Mouse (Mus musculus): ENCODE measurements around the gene Pdxk.

Pdxk gene

GRCm38 (mm10) chr10:78458348-78459111 lies 6.2 kb downstream of the Pdxk start:
- in situ Hi-C loops (cut with MboI) = no loop called here

GRCm38 (mm10) chr10:78457495-78458347 lies 7.1 kb downstream of the Pdxk start:
- in situ Hi-C loops (cut with MboI) = no loop called here

DNA sequence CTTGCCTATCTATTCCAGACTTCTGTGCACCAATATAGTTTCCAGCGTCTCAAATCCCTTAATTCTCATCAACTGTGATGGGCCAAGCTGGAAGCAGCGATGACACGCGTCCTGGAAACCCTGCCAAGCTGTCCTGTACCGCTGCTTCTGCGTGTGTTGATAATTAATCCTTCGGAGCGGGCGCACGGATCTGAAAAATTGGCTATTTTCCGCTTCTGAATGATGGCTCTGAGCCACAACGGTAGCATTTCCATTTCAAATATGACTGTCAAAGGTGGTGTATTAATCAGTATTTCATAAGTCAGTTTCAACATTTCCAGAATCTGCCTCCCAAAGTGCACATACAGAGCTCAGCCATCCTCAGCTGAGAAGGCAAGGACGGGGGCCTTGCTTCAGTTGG lies 8.1 kb downstream of the Pdxk start:
- in situ Hi-C loops (cut with MboI) = no loop called here

DNA sequence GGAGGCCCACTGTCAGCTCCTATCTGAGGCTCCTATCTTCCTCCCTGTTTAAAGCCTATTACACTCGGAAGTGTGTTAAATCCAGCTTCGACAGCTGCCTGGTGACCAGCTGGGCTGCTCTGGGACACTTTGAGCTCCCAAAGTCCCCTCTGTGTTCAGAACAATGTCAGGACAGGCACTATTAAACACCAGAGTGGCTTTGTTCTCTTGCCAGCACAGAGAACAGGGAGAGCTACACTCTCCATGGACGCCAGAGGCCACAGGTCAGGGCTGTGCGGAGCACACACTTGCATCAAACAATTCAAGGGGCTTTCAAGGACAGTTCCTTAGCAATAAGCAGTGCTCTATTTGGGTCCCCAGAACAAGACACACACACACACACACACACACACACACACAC lies 12.1 kb downstream of the Pdxk start:
- in situ Hi-C loops (cut with MboI) = no loop called here

GRCm38 (mm10) chr10:78450761-78451160 lies 14.0 kb downstream of the Pdxk start:
- in situ Hi-C loops (cut with MboI) = no loop called here

GRCm38 (mm10) chr10:78447396-78447795 lies 17.4 kb downstream of the Pdxk start:
- in situ Hi-C loops (cut with MboI) = no loop called here

DNA sequence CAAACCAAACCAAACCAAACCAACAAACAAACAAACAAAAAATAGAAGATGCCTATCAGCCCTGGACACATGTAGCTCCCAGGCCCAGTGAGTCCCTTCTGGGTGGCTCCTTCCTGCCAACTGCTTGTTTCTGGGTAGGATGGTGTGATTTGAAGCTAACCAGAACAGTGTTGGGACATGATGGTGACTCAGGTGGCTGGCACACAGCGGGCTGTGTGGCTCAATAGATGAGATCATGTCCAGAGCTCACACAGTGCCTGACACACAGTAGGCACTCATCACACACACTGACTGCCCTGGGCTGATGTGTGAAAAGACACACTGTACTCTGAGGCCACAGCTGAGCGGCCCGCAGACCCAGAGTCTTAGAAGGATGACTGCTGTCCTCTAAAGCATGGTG lies 18.6 kb downstream of the Pdxk start:
- in situ Hi-C loops (cut with MboI) = no loop called here

DNA sequence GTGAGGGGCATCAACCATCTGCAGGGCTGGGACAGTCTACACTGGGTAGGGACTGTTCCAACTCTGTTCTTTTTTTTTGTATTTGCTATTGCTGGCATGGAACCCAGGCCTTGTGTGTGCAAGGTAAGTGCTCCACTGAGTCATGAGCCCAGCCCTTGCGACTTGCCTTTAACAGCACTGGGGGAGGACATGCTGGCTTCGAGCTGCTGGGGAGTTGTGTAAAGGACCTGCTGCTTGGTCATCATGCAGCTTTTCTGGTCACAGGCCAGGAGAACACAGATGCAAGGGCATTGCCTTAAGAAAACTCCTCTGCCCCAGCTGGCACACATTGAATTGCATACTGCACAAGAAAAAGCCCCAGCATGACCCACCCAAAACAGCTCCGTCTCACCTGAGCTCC lies 22.5 kb downstream of the Pdxk start:
- in situ Hi-C loops (cut with MboI) = no loop called here

DNA sequence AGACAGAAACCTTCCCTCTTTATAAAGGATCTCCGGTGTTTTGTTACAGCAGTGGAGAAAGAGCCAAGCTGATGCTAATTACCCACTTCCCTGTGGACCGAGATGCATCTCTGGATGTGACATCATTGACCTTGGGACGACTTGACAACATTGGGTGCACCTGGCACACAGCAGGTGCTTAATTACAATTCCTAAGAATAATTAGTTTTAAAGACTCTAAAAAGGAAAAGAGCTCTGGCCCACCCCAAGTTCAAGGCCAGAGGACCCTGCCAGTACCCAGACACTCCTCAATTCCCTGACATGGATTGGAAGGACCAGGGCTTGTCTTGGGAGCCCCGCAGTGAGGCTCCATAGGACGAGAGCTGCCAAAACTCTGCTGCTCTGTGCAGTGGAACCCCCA lies 23.2 kb downstream of the Pdxk start:
- in situ Hi-C loops (cut with MboI) = no loop called here

- in situ Hi-C loops (cut with MboI) = no loop called here
Measured at GRCm38 (mm10) chr10:78440812-78441211, 24.0 kb downstream of the Pdxk start.

DNA sequence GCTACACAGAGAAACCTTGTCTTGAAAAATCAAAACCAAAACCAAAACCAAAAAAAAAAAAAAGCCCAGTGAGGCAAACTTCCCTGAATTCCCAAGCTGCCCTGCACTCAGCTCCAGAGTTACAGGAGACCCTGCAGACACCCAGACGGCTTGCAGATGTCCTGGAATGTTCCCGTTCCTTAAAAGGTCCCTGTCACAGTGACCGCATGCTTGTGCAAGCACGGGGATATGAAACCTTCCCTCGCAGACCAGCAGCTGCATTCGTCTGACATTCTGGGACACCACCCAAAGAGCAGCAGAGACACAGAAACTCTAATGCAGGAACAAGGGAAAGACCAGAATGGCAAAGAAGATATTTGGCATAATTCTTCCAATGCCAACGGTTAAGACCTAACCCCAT lies 24.8 kb downstream of the Pdxk start:
- in situ Hi-C loops (cut with MboI) = no loop called here

DNA sequence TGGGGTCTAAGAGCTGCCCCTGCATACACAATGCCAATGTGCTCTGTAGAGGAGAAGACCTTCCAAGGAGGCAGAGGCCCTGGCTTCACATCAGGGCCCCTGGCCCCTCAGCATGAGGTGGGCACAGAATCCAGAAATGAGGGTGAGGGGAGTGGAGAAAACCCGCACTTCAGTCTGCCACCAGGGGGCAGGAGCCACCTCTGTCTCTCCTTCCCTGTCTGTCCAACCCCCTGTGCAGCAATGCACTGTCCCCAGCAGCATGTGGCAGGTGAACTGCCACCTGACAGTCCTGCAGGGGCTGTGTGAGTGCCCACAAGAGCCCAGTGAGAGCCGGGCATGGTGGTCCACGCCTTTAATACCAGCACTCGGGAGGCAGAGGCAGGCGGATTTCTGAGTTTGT lies 25.2 kb downstream of the Pdxk start:
- in situ Hi-C loops (cut with MboI) = no loop called here

GRCm38 (mm10) chr10:78438094-78438493 lies 26.7 kb downstream of the Pdxk start:
- in situ Hi-C loops (cut with MboI) = no loop called here

DNA sequence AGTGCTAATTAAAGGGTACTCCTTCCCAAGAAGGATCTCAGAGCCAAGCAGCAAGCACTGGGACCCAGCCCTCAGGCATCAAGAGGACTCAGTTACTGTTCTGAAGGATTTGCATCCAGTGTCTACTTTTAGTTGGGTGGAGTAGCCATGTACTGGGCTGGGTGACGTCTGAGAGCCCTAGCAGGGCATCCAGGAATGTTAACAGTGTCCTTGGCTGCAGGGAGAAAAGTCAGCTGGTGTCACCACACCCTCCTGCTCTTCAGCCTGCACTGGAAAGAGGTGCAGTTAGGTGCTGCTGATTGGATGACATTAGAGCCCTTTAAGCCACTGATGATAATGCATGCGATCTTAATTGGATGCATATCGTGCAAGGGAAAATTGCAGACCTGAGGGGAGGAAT lies 31.9 kb downstream of the Pdxk start:
- in situ Hi-C loops (cut with MboI) = no loop called here

DNA sequence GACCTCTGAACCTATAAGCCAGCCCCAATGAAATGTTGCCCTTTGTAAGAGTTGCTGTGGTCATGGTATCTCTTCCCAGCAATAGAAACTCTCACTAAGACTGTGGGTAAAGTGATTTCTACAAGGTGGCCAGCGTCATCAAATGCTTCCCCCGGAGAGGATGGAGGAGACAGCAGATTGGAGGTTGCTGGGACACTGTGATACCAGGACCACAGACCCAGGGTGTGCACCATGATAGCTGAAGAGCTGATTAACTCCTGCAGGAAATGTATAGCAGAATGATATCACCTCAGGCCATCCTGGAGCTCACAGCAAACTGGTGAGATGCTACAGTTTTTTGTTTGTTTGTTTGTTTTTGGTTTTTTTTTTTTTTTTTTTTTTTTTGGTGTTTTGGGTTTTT lies 35.0 kb downstream of the Pdxk start:
- in situ Hi-C loops (cut with MboI) = no loop called here

DNA sequence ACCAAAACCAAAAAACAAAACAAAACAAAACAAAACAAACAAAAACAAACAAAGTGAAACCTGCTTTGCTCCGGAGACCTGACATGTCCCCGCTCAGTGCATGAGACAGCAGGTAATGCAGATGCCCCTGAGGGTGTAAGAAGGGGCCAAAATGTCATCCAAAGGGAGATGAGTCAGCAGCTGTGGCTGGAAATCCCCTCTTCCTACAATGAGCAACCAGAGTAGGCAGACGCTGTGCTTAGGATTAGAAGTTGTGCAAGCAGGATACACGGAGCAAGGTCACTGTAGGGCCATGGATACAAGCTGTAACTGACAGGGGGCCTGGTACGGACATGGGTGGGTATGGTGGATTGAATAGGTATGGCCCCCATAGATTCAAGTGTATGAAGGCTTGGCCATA lies 35.6 kb downstream of the Pdxk start:
- in situ Hi-C loops (cut with MboI) = no loop called here

DNA sequence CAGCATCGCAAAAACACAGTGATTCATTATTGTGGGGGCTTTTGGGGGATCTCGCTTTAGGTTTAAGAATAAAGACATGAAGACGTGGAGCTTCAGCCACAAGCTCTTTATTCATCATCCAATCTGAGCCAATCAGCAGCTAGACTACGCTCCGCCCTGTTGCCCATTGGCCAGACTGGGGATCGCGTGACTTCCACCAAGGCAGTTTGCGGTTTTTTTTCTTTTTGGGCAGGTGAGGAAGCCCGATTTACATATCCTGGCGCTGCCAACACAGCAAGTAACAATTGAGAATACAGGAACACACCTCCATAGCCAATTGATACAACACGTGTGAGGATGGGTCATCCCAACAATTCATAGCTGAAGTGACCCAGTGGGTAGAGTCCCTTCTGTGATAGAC lies 36.7 kb downstream of the Pdxk start:
- in situ Hi-C loops (cut with MboI) = no loop called here

DNA sequence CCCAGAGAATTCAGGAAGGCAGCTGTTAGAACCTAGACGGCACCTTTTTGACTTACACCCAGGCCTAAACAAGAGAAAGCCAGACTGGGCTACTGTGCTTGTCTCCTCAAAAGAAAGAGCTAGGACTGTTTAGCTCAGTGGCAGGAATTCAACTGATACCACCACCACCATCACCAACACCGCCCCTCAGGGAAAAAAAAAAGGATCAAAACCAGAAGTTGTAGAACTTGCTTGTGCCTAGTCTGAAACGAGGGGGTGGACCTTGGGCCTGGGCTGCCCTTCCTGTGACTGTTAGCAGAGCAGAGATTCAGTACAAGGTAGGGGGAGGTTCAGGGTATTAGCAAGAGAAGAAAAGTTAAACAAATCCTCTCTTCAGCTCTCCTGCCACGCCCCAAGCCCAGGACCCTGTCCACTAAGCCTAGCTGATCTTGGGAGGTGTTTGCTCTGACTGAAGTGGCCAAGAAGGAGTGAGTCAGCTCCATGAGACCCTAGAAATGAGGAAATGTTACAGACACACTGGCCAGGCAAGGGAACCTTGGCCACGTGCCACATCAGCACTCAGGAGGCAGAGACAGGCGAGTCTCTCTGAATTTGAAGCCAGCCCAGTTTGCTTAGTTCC lies 38.5 kb downstream of the Pdxk start:
- in situ Hi-C loops (cut with MboI) = no loop called here

DNA sequence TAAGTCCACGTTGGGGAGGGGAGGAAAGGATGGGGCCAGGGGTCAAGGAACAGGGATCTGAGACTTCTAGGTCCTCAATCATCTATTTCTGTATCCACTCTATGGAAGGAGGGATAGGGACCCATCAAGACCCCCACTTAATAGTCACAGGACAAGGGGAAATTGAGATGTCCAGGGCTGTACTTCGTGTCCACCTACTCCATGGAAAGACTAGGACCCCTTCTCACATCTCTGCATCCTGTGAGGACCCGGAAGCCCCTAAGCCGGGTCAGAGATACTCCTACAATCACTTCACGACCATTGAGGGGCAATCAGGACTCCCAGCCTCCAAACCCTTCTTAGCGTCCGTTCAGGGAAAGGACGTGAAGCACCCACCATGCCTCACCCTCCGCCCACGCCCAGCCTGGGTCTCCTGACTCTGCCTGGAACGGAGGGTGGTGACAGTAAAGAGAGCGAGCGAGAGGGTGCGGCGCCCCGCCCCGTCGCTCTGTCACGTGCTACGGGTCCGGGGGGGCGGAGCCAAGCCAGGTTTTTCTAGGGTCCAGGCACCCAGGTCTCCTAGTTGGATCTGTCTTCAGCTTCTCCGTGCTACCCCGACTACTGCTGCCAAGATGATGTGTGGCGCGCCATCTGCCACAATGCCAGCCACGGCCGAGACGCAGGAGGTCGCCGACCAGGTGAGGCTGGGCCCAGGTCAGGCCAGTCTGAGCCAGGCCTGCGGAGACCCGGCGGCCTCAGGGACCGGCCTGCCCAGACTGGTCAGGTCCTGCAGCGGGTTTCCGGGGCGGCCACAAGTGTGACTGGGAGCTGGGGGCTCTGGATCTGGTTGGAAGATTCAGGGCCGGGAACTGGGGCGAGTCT lies 39.4 kb downstream of the Pdxk start, which contains the start of gene Cstb:
Cstb (plus strand) TSS at position 489 of the 861 bp plus-strand sequence.
- in situ Hi-C loops (cut with MboI) = no loop called here

GRCm38 (mm10) chr10:78422614-78423013 lies 42.2 kb downstream of the Pdxk start:
- in situ Hi-C loops (cut with MboI) = no loop called here

DNA sequence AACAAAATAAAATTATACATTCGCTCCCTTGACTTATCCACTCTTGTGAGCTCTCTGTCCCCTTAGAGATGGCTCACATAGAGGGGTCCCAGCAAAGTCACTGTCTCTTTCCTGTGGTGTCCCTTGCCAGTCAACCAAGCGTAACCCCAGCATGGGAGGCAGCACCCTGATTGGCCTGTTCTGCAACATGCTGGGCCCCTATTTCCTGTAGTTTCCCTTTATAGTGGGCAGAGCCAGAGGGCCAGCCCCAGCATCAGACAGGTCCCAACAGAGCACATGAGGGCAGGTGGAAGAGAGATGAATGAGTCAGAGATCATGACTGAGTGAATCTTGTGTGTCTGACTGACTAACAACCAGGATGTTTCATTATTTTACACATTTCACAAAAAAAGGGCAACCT lies 43.8 kb downstream of the Pdxk start:
- in situ Hi-C loops (cut with MboI) = no loop called here

DNA sequence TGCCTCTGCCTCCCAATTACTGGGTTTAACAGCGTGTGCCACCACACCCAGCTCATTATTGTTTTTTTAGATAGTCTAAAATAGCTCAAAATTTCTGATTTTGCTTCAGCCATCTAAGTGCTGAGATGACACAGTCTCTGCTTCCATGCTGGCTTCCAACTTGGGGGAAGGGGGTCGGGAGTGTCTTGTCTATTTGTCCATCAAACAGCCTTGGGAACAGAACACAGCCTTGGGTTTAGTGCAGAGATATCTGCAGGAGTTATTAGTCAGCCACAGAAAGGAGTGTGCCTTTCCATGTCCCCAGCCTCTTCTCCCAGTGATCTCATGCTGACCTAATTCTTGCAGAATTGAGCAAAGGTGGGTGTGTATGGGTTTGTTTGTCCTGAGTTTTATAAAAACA lies 46.0 kb downstream of the Pdxk start:
- in situ Hi-C loops (cut with MboI) = no loop called here
